Mouse (Mus musculus) brain, embryonic 14.5 days (tissue): Measurements from ENCODE around the gene Cars2.

ENCODE experiments used
- CTCF ChIP-seq: fragments of 200-500 bp; IDR thresholded peaks from 2 replicates; pipeline ENCODE4 v1.5.1; 2012; ENCODE audit warnings: inconsistent platforms, mild to moderate bottlenecking, moderate library complexity, borderline replicate concordance; ENCODE audit not compliant: insufficient read depth, insufficient read length; ENCODE audit errors: extremely low read depth
- POLR2A ChIP-seq: fragments of 200-500 bp; IDR thresholded peaks from 2 replicates; pipeline ENCODE4 v1.6.1; 2012; ENCODE audit warnings: mild to moderate bottlenecking, inconsistent platforms, borderline replicate concordance; ENCODE audit not compliant: poor library complexity, insufficient read depth, insufficient read length, severe bottlenecking; ENCODE audit errors: extremely low read depth

DNA sequence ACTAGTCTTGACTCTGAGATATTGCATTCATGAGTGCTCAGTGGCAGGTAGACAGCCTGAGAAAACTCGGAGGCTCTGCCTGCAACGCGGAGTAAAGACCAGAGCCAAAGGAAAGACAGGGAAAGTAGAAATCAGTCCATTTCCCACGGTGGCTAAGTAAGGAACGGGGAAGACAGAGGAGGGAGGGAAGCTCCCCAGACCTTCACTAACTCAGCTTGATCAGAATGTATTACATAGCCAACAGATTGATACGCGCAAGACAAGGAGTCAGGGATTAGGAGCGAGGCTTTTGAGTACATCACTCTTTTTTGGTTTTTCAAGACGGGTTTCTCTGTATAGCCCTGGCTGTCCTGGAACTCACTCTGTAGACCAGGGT lies 73.4 kb downstream of the Cars2 start:
- TF ChIP-seq CTCF, result no peak
- no peak for TF ChIP-seq POLR2A
